In genomic region chr9:108449860-108450259, GRCm38 (mm10) we compare ENCODE assay signal across 9 mouse cellular contexts. TPM values are rescaled to one million over a fixed set of nuclear protein-coding genes. Genes with fewer than 3 reads are reported as not detected.
DNase-seq lines count a peak whose midpoint lies in the region; ATAC-seq and TF ChIP-seq lines count a peak whose summit lies in the region.
"Had no signal": no experiment of that assay in that cellular context is flagged by ENCODE, and none has a peak within 500 bp of the region (broad histone marks: within the 10 kb centered on the region; RNA-seq: fewer than 3 reads in every experiment).

No protein-coding gene starts in this region.

- H3K9me3 ChIP-seq in midbrain, embryonic 12.5 days = no peaks in the 10 kb centered on the region

- peak overlapping the region; percentile 42 for H3K9ac ChIP-seq in midbrain, embryonic 12.5 days (replicated peaks)

- peak; percentile 36 for DNase-seq in adrenal gland, adult 2 months
- DNase-seq in adrenal gland, adult 18-20 months (ENCODE audit: low spot score in 2 of 2) = no peak
- DNase-seq in lung, postnatal 14 days = peak; percentile 27
- no peak for DNase-seq in lung, adult 18-20 months
- DNase-seq in layer of hippocampus, adult 2 months (ENCODE audit: low spot score in 2 of 2) = peak; percentile 56 to 66
- DNase-seq in thymus, postnatal 25 days = no peak
- DNase-seq in urinary bladder, postnatal 25 days (ENCODE audit: low spot score) = no peak

- H3K4me2 ChIP-seq in midbrain, embryonic 12.5 days (replicated peaks) = peak overlapping the region; percentile 91

- peak overlapping the region; percentile 75 for H3K27ac ChIP-seq in layer of hippocampus, adult 2 months
- H3K27ac ChIP-seq in midbrain, embryonic 12.5 days (replicated peaks) = peak overlapping the region; percentile 95

- peak; percentile 71 for ATAC-seq in midbrain, embryonic 12.5 days (ENCODE audit: low FRiP score, low read depth)

- H3K4me3 ChIP-seq in layer of hippocampus, adult 2 months = peak overlapping the region; percentile 29; the same call in 1 of the 2 replicates
- H3K4me3 ChIP-seq in midbrain, embryonic 12.5 days = peak overlapping the region; percentile 61

- 15% methylated on average over 4 of the region's 4 CpGs for WGBS in midbrain, embryonic 12.5 days

- H3K4me1 ChIP-seq in midbrain, embryonic 12.5 days = peaks cover 49% of the 10 kb centered on the region

- peaks cover 17% of the 10 kb centered on the region for H3K36me3 ChIP-seq in midbrain, embryonic 12.5 days

- no peaks in the 10 kb centered on the region for H3K27me3 ChIP-seq in midbrain, embryonic 12.5 days

- TF ChIP-seq CTCF in layer of hippocampus, adult 2 months (conservative IDR thresholded peaks at IDR 0.05) = no peak

RNA-seq across cellular contexts. Expression of gene Ccdc71, which starts 10.5 kb away (rescaled TPM):
- 10 to 100 TPM; 27.8 to 46.5 TPM for total RNA-seq in adrenal gland, adult 2 months (2021)
- 23.0 and 28.1 TPM in 2 replicates for polyA plus RNA-seq in adrenal gland, adult 2 months (2012; rRNA removed)
- total RNA-seq in adrenal gland, adult 18-20 months (2021) = 10 to 100 TPM; 25.6 to 42.3 TPM
- total RNA-seq in layer of hippocampus, adult 2 months (2021) = 10 to 100 TPM; 36.7 to 40.6 TPM
- polyA plus RNA-seq in midbrain, embryonic 12.5 days (2016; fragmentation: Nextera tagmentation; extraction: Ambion mirVana) = 51.4 and 52.6 TPM in 2 replicates

RNA-seq across cellular contexts. Expression of gene Klhdc8b, which starts 11.5 kb away (rescaled TPM):
- 10 to 100 TPM; 19.4 to 24.5 TPM for total RNA-seq in adrenal gland, adult 2 months (2021)
- polyA plus RNA-seq in adrenal gland, adult 2 months (2012; rRNA removed) = 73.1 and 81.9 TPM in 2 replicates
- total RNA-seq in adrenal gland, adult 18-20 months (2021) = 10 to 100 TPM; 20.4 to 22.3 TPM
- 10 to 100 TPM; 16.7 to 19.6 TPM for total RNA-seq in layer of hippocampus, adult 2 months (2021)
- 60.7 and 72.1 TPM in 2 replicates for polyA plus RNA-seq in midbrain, embryonic 12.5 days (2016; fragmentation: Nextera tagmentation; extraction: Ambion mirVana)

RNA-seq across cellular contexts. Expression of gene BC048562, which starts 13.6 kb away (rescaled TPM):
- total RNA-seq in adrenal gland, adult 2 months (2021) = not detected
- polyA plus RNA-seq in adrenal gland, adult 2 months (2012; rRNA removed) = not detected in 2 replicates
- not detected for total RNA-seq in adrenal gland, adult 18-20 months (2021)
- not detected for total RNA-seq in layer of hippocampus, adult 2 months (2021)
- not detected in 2 replicates for polyA plus RNA-seq in midbrain, embryonic 12.5 days (2016; fragmentation: Nextera tagmentation; extraction: Ambion mirVana)
- total RNA-seq: liver, adult 2 months had no signal
- polyA plus RNA-seq: liver, adult 2 months had no signal

RNA-seq across cellular contexts. Expression of gene Ccdc36, which starts 21.6 kb away (rescaled TPM):
- total RNA-seq in adrenal gland, adult 2 months (2021) = not detected
- not detected in 2 replicates for polyA plus RNA-seq in adrenal gland, adult 2 months (2012; rRNA removed)
- total RNA-seq in adrenal gland, adult 18-20 months (2021) = not detected
- under 1 TPM in 1 of 2 experiments, not detected in 1; 0.15 TPM for total RNA-seq in layer of hippocampus, adult 2 months (2021)
- 1.3 and 1.7 TPM in 2 replicates for polyA plus RNA-seq in midbrain, embryonic 12.5 days (2016; fragmentation: Nextera tagmentation; extraction: Ambion mirVana)
- total RNA-seq: liver, adult 2 months had no signal
- polyA plus RNA-seq: liver, adult 2 months had no signal

RNA-seq across cellular contexts. Expression of gene Lamb2, which starts 29.7 kb away (rescaled TPM):
- total RNA-seq in adrenal gland, adult 2 months (2021) = 100 to 1,000 TPM in 1 of 2 experiments, 10 to 100 TPM in 1; 94.0 to 107 TPM
- polyA plus RNA-seq in adrenal gland, adult 2 months (2012; rRNA removed) = 136 and 150 TPM in 2 replicates
- 100 to 1,000 TPM; 107 to 134 TPM for total RNA-seq in adrenal gland, adult 18-20 months (2021)
- 10 to 100 TPM; 29.3 to 30.7 TPM for total RNA-seq in layer of hippocampus, adult 2 months (2021)
- 42.2 and 44.0 TPM in 2 replicates for polyA plus RNA-seq in midbrain, embryonic 12.5 days (2016; fragmentation: Nextera tagmentation; extraction: Ambion mirVana)

Comparison
In these comparisons a context has a peak if more than half of its experiments do, and no peak if none do; other contexts are left out.
1. DNase-seq: peak in adrenal gland, adult 2 months (single experiment), lung, postnatal 14 days (single experiment) and layer of hippocampus, adult 2 months (2 of 2); none in adrenal gland, adult 18-20 months (0 of 2), lung, adult 18-20 months (0 of 2), thymus, postnatal 25 days (single experiment) and urinary bladder, postnatal 25 days (single experiment).